Mouse (Mus musculus): Measurements from ENCODE around the gene Ccdc70. TPM values are rescaled to one million over a fixed set of nuclear protein-coding genes. Genes with fewer than 3 reads are reported as not detected.

Ccdc70 gene
- polyA plus RNA-seq (2012; rRNA removed; ENCODE audit: low replicate concordance), result not detected in 2 replicates

DNA sequence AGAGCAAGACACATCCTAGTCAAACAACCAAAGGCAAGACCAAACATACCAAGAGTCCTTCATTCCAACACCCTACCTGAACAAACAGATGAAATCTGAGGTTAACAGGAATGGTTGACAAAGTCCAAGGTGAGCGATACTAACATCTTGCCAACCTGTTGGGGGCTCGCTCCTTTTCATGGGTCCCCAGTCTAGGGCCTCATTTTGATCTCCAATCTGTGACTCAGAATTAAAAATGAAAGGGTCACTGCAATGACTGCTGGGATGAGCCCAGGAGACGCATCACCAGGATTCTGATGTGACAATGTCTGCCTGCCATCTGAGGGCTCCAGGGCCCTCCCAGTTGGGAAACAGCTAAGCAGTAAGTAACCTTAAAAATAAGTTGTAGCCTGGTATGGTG is at the start of gene Ccdc70:
TSS of gene Ccdc70 (plus strand) at position 301 of the 400 bp plus-strand sequence.

DNA sequence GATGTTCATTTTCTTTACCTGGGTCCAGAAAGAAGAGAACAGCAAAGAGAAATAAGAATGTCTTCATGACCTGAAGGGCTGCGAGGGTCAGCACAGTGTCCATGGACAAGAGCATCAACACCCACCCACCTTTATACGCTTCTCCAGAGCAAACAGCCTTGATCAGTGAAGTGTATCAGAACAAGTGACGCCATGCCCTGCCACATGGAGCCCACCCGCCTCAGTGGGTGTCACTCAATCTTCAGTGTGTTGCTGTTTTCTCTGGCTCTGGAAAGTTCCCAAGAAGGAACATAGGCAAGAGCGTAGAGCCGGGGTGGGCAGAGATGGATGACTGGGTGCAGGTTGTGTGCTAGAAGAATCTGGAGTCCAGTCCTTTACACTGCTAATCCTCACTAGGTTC is 37.0 kb upstream of the Ccdc70 start, which contains the start of gene Defb15:
TSS of gene Defb15 (minus strand) at position 101 of the 400 bp plus-strand sequence.

DNA sequence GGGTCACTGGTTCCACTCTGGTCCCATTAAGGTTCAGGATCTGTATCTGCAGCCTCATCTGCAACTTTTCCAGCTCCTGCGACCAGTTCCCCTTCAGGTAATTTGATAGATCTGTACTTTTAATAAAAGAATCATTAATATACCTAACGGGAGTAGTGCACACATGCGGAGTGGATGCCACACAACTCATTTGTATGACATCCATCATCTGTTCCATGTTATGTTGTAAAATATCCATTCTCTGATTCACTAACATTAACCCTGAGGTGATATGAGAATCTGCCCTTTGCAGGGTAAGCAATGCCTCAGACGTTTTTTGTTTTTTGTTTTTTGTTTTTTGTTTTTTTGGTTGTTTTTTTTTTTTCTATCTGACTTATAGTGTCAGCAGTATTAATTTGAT is 31.5 kb upstream of the Ccdc70 start, which contains the start of gene Defb35:
TSS of gene Defb35 (plus strand) at position 301 of the 400 bp plus-strand sequence.

DNA sequence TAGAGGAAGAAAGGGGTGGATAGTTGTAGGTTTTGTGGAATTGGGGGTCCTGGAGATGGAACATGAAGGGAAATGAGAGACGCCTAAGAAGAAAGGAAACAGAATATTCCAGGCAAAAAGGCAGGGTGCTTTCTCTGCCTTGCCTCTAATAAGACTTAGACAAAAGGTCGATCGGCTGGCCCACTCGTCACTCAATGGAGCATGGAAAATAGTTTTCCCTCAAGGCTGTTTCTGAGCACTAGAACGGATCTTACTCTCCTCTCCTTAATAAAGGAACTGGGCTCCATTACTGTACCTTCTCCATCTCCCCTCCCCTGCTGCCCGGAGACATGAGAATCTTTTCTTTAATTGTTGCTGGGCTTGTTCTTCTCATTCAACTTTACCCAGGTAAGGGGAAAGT is 23.1 kb upstream of the Ccdc70 start, which contains the start of gene Defb13:
TSS of gene Defb13 (plus strand) at position 301 of the 400 bp plus-strand sequence.

DNA sequence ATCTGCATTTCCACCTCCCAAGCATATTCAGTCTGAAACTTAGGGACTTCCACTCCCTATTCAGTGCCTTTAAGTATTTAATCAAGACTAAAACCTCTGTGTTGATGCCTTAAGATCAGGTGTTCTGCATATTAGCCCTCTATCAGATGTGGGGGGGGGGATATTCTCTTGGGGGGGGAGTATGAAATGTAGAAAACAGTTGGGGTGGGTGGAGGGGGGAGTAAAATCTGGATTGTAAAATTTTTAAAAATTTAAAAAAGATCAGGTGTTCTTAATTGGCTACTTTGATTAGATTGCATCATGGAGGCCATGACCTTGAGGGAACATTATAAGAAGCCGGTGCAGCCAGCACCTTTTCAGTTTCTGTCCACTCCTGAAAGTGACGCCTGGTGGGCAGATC is 11.2 kb upstream of the Ccdc70 start, which contains the start of gene Fam90a1a:
TSS of gene Fam90a1a (plus strand) at position 301 of the 400 bp plus-strand sequence.

Other genes starting within 250 kb of the Ccdc70 start
- gene Defa24, start 235.3 kb upstream of the Ccdc70 start, polyA plus RNA-seq (2012; rRNA removed; ENCODE audit: low replicate concordance), result 1,037 and 1,891 TPM in 2 replicates
- not detected in 2 replicates for gene Defb50, start 146.2 kb upstream of the Ccdc70 start, polyA plus RNA-seq (2012; rRNA removed; ENCODE audit: low replicate concordance)
- gene Defb2, start 129.8 kb upstream of the Ccdc70 start, polyA plus RNA-seq (2012; rRNA removed; ENCODE audit: low replicate concordance), result not detected in 2 replicates
- not detected in 2 replicates for gene Defb10, start 110.9 kb upstream of the Ccdc70 start, polyA plus RNA-seq (2012; rRNA removed; ENCODE audit: low replicate concordance)
- gene Defb9, start 84.4 kb upstream of the Ccdc70 start, polyA plus RNA-seq (2012; rRNA removed; ENCODE audit: low replicate concordance), result not detected in 2 replicates
- not detected in 2 replicates for gene Defb11, start 63.4 kb upstream of the Ccdc70 start, polyA plus RNA-seq (2012; rRNA removed; ENCODE audit: low replicate concordance)
- not detected in 2 replicates for gene Defb15, start 37.1 kb upstream of the Ccdc70 start, polyA plus RNA-seq (2012; rRNA removed; ENCODE audit: low replicate concordance)
- not detected in 2 replicates for gene Defb35, start 31.4 kb upstream of the Ccdc70 start, polyA plus RNA-seq (2012; rRNA removed; ENCODE audit: low replicate concordance)
- not detected in 2 replicates for gene Defb13, start 23.0 kb upstream of the Ccdc70 start, polyA plus RNA-seq (2012; rRNA removed; ENCODE audit: low replicate concordance)
- gene Fam90a1a, start 11.1 kb upstream of the Ccdc70 start, polyA plus RNA-seq (2012; rRNA removed; ENCODE audit: low replicate concordance), result not detected in 2 replicates
- 4.4 and 9.0 TPM in 2 replicates for gene Atp7b, start 90.5 kb downstream of the Ccdc70 start, polyA plus RNA-seq (2012; rRNA removed; ENCODE audit: low replicate concordance)
- 0.56 and 0.95 TPM in 2 replicates for gene Alg11, start 90.9 kb downstream of the Ccdc70 start, polyA plus RNA-seq (2012; rRNA removed; ENCODE audit: low replicate concordance)
- gene Nek5, start 155.3 kb downstream of the Ccdc70 start, polyA plus RNA-seq (2012; rRNA removed; ENCODE audit: low replicate concordance), result 0.05 and 0.22 TPM in 2 replicates
- gene Nek3, start 196.7 kb downstream of the Ccdc70 start, polyA plus RNA-seq (2012; rRNA removed; ENCODE audit: low replicate concordance), result 2.3 and 2.8 TPM in 2 replicates
- gene Ckap2, start 216.0 kb downstream of the Ccdc70 start, polyA plus RNA-seq (2012; rRNA removed; ENCODE audit: low replicate concordance), result 1.3 and 1.9 TPM in 2 replicates
- 4.0 and 4.1 TPM in 2 replicates for gene Vps36, start 223.0 kb downstream of the Ccdc70 start, polyA plus RNA-seq (2012; rRNA removed; ENCODE audit: low replicate concordance)

Measured in duodenum, adult 2 months (tissue).